In genomic region chr4:133501514-133501913, GRCm38 (mm10) we compare ENCODE assay signal across 23 mouse cellular contexts. TPM values are rescaled to one million over a fixed set of nuclear protein-coding genes. Genes with fewer than 3 reads are reported as not detected.
"Had no signal": no experiment of that assay in that cellular context is flagged by ENCODE, and none has a peak within 500 bp of the region (broad histone marks: within the 10 kb centered on the region; RNA-seq: fewer than 3 reads in every experiment).

No protein-coding gene starts in this region.

- H3K9ac ChIP-seq: limb, embryonic 12.5 days; liver, embryonic 13.5 days; liver, postnatal 0 days; lung, embryonic 15.5 days; midbrain, embryonic 13.5 days; neural tube, embryonic 15.5 days had no signal

- ATAC-seq: liver, postnatal 0 days; midbrain, embryonic 13.5 days had no signal

- H3K9me3 ChIP-seq: limb, embryonic 12.5 days; liver, embryonic 13.5 days; lung, embryonic 15.5 days; midbrain, embryonic 13.5 days; neural tube, embryonic 15.5 days had no signal

- H3K4me3 ChIP-seq: layer of hippocampus, adult 2 months; left cerebral cortex, adult 2 months; limb, embryonic 12.5 days; liver, embryonic 13.5 days; lung, embryonic 15.5 days; midbrain, embryonic 13.5 days; neural tube, embryonic 15.5 days had no signal

- H3K4me2 ChIP-seq: limb, embryonic 12.5 days; liver, embryonic 13.5 days; lung, embryonic 15.5 days; midbrain, embryonic 13.5 days; neural tube, embryonic 15.5 days had no signal

- DNase-seq: kidney, adult 9 months; kidney, postnatal 10 days; kidney, postnatal 4 days; liver; liver, embryonic 13.5 days; liver, postnatal 0 days; lung, postnatal 14 days; right cerebral cortex, postnatal 4 days; spleen, adult 18-20 months; thymus, adult 2 months; thymus, postnatal 25 days had no signal

- H3K27ac ChIP-seq: layer of hippocampus, adult 2 months; left cerebral cortex, adult 2 months; limb, embryonic 12.5 days; liver, embryonic 13.5 days; lung, embryonic 15.5 days; macrophage; midbrain, embryonic 13.5 days; neural tube, embryonic 15.5 days had no signal

- H3K36me3 ChIP-seq: limb, embryonic 12.5 days; liver, embryonic 13.5 days; lung, embryonic 15.5 days; midbrain, embryonic 13.5 days; neural tube, embryonic 15.5 days had no signal

RNA-seq across cellular contexts. Expression of gene Trnp1, which starts 3.2 kb away (rescaled TPM):
- polyA plus RNA-seq: liver, postnatal 0 days had no signal

RNA-seq across cellular contexts. Expression of gene Kdf1, which starts 17.2 kb away (rescaled TPM):
- total RNA-seq: layer of hippocampus, postnatal 25 days; left cerebral cortex, postnatal 25 days had no signal
- polyA plus RNA-seq: macrophage had no signal

RNA-seq across cellular contexts. Expression of gene Tent5b, which starts 21.6 kb away (rescaled TPM):
- total RNA-seq: layer of hippocampus, adult 2 months; layer of hippocampus, postnatal 25 days; left cerebral cortex, adult 2 months had no signal
- polyA plus RNA-seq: liver, embryonic 13.5 days; macrophage had no signal

RNA-seq across cellular contexts. Expression of gene Nr0b2, which starts 51.7 kb away (rescaled TPM):
- total RNA-seq: layer of hippocampus, adult 2 months; layer of hippocampus, postnatal 25 days; left cerebral cortex, adult 2 months; left cerebral cortex, postnatal 25 days; midbrain, postnatal 0 days had no signal
- polyA plus RNA-seq: limb, embryonic 12.5 days; macrophage; midbrain, embryonic 13.5 days; midbrain, postnatal 0 days; neural tube, embryonic 11.5 days; urinary bladder, adult 2 months had no signal
